Mouse (Mus musculus): Measurements from ENCODE around the gene Efnb3. TPM values are rescaled to one million over a fixed set of nuclear protein-coding genes. Genes with fewer than 3 reads are reported as not detected.
A peak's percentile ranks its signal among the peaks of the same experiment; 100 is the strongest.

The Efnb3 gene
- total and polyA plus RNA-seq, 3 experiments: 0.23 to 0.72 TPM; not detected in 1

GRCm38 (mm10) chr11:69606491-69606795 lies 46.4 kb upstream of the Efnb3 start:
- peak overlapping the region; percentile 78 for H3K27ac ChIP-seq (ENCODE audit: control insufficient read depth, low read depth, low read length)
- H3K4me3 ChIP-seq (ENCODE audit: control insufficient read depth in 1 of 2, insufficient read depth in 1 of 2, low read depth in 2 of 2, low read length in 2 of 2): peak overlapping the region; percentile 61 to 70
- DNase-seq (ENCODE audit: low read depth, low spot score): no peak
- no peaks in the 10 kb centered on the region for H3K27me3 ChIP-seq (ENCODE audit: control insufficient read depth in 1 of 2, insufficient read depth in 2 of 2, low read length in 2 of 2)
- peak overlapping the region; percentile 70 for H3K9ac ChIP-seq (ENCODE audit: control insufficient read depth, low read depth, low read length, poor library complexity, severe bottlenecking)
- peaks cover 39 to 62% of the 10 kb centered on the region in 2 experiments for H3K4me1 ChIP-seq (ENCODE audit: control insufficient read depth in 1 of 2, insufficient read depth in 2 of 2, low read length in 2 of 2)
- no peaks in the 10 kb centered on the region for H3K9me3 ChIP-seq (replicated peaks; ENCODE audit: insufficient read depth, low read length)
- H3K36me3 ChIP-seq (ENCODE audit: control insufficient read depth in 1 of 2, insufficient read depth in 2 of 2, low read length in 2 of 2): peaks cover 0 to 43% of the 10 kb centered on the region in 2 experiments; a peak in 2 of 4 replicates
- peaks cover 6% of the 10 kb centered on the region for H3K79me2 ChIP-seq (ENCODE audit: control insufficient read depth, insufficient read depth, low read length, poor library complexity)
- TF ChIP-seq MYB (IDR thresholded peaks at IDR 0.05; ENCODE audit: low read depth, low read length) (0 out of 2 replicates have a peak, but pooled peaks have one; percentile 13), KAT2A (conservative IDR thresholded peaks at IDR 0.05; ENCODE audit: low read depth, low read length) (no peak), USF2 (IDR thresholded peaks at IDR 0.05; ENCODE audit: borderline replicate concordance in 1 of 2, insufficient read depth in 1 of 2, low read depth in 1 of 2, low read length in 2 of 2) (no peak), HCFC1 (IDR thresholded peaks at IDR 0.05; ENCODE audit: low read depth, low read length) (no peak), POLR2AphosphoS2 (IDR thresholded peaks at IDR 0.05; ENCODE audit: low read length) (no peak), JUND (IDR thresholded peaks at IDR 0.05; ENCODE audit: low read depth, low read length) (no peak), SMC3 (IDR thresholded peaks at IDR 0.05; ENCODE audit: low read depth, low read length) (no peak), MXI1 (IDR thresholded peaks at IDR 0.05; ENCODE audit: low read depth, low read length) (0 out of 2 replicates have a peak, but pooled peaks have one; percentile 20)

GRCm38 (mm10) chr11:69605726-69606490 lies 45.9 kb upstream of the Efnb3 start, which contains the start of gene Atp1b2:
TSS of gene Atp1b2 (minus strand) at chr11:69605942.
- peak within 1 kb of the TSS; percentile 78 for H3K27ac ChIP-seq (ENCODE audit: control insufficient read depth, low read depth, low read length)
- peak; percentile 97 for TF ChIP-seq POLR2AphosphoS2 (IDR thresholded peaks at IDR 0.05; ENCODE audit: low read length)
- TF ChIP-seq SMC3 (IDR thresholded peaks at IDR 0.05; ENCODE audit: low read depth, low read length): no peak
- no peak for TF ChIP-seq KAT2A (conservative IDR thresholded peaks at IDR 0.05; ENCODE audit: low read depth, low read length)
- peak; percentile 72; the same call in 1 of the 2 replicates for TF ChIP-seq MXI1 (IDR thresholded peaks at IDR 0.05; ENCODE audit: low read depth, low read length)
- no peak for TF ChIP-seq GABPA (IDR thresholded peaks at IDR 0.05; ENCODE audit: low read depth, low read length)
- peak; percentile 89 for TF ChIP-seq SIN3A (IDR thresholded peaks at IDR 0.05; ENCODE audit: low read length)
- TF ChIP-seq NRF1 (IDR thresholded peaks at IDR 0.05; ENCODE audit: insufficient read depth, low read depth, low read length, poor library complexity, severe bottlenecking): peak; percentile 62
- 0 out of 2 replicates have a peak, but pooled peaks have one; percentile 38 for TF ChIP-seq MYB (IDR thresholded peaks at IDR 0.05; ENCODE audit: low read depth, low read length)
- TF ChIP-seq GATA1 (IDR thresholded peaks at IDR 0.05; ENCODE audit: low read depth, low read length): no peak
- TF ChIP-seq MEF2A (IDR thresholded peaks at IDR 0.05; ENCODE audit: extremely low read depth, insufficient replicate concordance, low read depth, low read length, poor library complexity, severe bottlenecking): no peak
- no peak for TF ChIP-seq USF2 (IDR thresholded peaks at IDR 0.05; ENCODE audit: borderline replicate concordance in 1 of 2, insufficient read depth in 1 of 2, low read depth in 1 of 2, low read length in 2 of 2)
- TF ChIP-seq JUND (IDR thresholded peaks at IDR 0.05; ENCODE audit: low read depth, low read length): no peak
- TF ChIP-seq ZC3H11A (IDR thresholded peaks at IDR 0.05; ENCODE audit: low read depth, low read length): no peak; the same call in 1 of the 2 replicates
- TF ChIP-seq BHLHE40 (IDR thresholded peaks at IDR 0.05; ENCODE audit: borderline replicate concordance, low read depth, low read length): no peak
- no peak; the same call in 1 of the 2 replicates for TF ChIP-seq POLR2AphosphoS5 (IDR thresholded peaks at IDR 0.05; ENCODE audit: borderline replicate concordance, low read depth, low read length)
- TF ChIP-seq ZNF384 (IDR thresholded peaks at IDR 0.05; ENCODE audit: low read depth, low read length): peak; percentile 99
- peak; percentile 100 for TF ChIP-seq POLR2A (IDR thresholded peaks at IDR 0.05; ENCODE audit: control insufficient read depth in 1 of 2, insufficient read depth in 1 of 2, low read depth in 1 of 2, low read length in 2 of 2, poor library complexity in 1 of 2)
- TF ChIP-seq MAFK (IDR thresholded peaks at IDR 0.05; ENCODE audit: borderline replicate concordance, low read depth, low read length): no peak
- TF ChIP-seq TCF12 (IDR thresholded peaks at IDR 0.05; ENCODE audit: low read depth, low read length): peak; percentile 61
- TF ChIP-seq RAD21 (IDR thresholded peaks at IDR 0.05; ENCODE audit: low read depth, low read length): no peak
- TF ChIP-seq CHD2 (IDR thresholded peaks at IDR 0.05; ENCODE audit: low read length): no peak
- peak; percentile 54 for TF ChIP-seq RCOR1 (IDR thresholded peaks at IDR 0.05; ENCODE audit: low read depth, low read length)
- TF ChIP-seq ELF1 (IDR thresholded peaks at IDR 0.05; ENCODE audit: low read depth, low read length): peak; percentile 59; the same call in 1 of the 2 replicates
- TF ChIP-seq MAX (IDR thresholded peaks at IDR 0.05; ENCODE audit: low read length): peak; percentile 67; the same call in 1 of the 2 replicates
- TF ChIP-seq CHD1 (IDR thresholded peaks at IDR 0.05; ENCODE audit: low read depth, low read length): no peak
- TF ChIP-seq TBP (IDR thresholded peaks at IDR 0.05; ENCODE audit: low read depth, low read length): peak; percentile 96
- TF ChIP-seq TAL1 (IDR thresholded peaks at IDR 0.05; ENCODE audit: low read length): 0 out of 2 replicates have a peak, but pooled peaks have one; percentile 6

More at GRCm38 (mm10) chr11:69605726-69606490, 45.9 kb upstream of the Efnb3 start, which contains the start of gene Atp1b2:
- Histone ChIP-seq H3K79me2 (ENCODE audit: control insufficient read depth, insufficient read depth, low read length, poor library complexity) (peaks cover 6% of the 10 kb centered on the region), H3K9me3 (replicated peaks; ENCODE audit: insufficient read depth, low read length) (no peaks in the 10 kb centered on the region), H3K36me3 (ENCODE audit: control insufficient read depth in 1 of 2, insufficient read depth in 2 of 2, low read length in 2 of 2) (peaks cover 1 to 43% of the 10 kb centered on the region in 2 experiments; a peak in 3 of 4 replicates), H3K27me3 (ENCODE audit: control insufficient read depth in 1 of 2, insufficient read depth in 2 of 2, low read length in 2 of 2) (no peaks in the 10 kb centered on the region), H3K9ac (ENCODE audit: control insufficient read depth, low read depth, low read length, poor library complexity, severe bottlenecking) (peak within 1 kb of the TSS; percentile 73), H3K4me1 (ENCODE audit: control insufficient read depth in 1 of 2, insufficient read depth in 2 of 2, low read length in 2 of 2) (peaks cover 39 to 65% of the 10 kb centered on the region in 2 experiments), H3K4me3 (ENCODE audit: control insufficient read depth in 1 of 2, insufficient read depth in 1 of 2, low read depth in 2 of 2, low read length in 2 of 2) (peak within 1 kb of the TSS; percentile 61 to 80)
- peak; percentile 99 for DNase-seq (ENCODE audit: low read depth, low spot score)

Measured in MEL (cell line).